ENCODE assay signal across 20 mouse cellular contexts in genomic region chr5:8408746-8409145, GRCm38 (mm10). TPM values are rescaled to one million over a fixed set of nuclear protein-coding genes. Genes with fewer than 3 reads are reported as not detected.
DNase-seq lines count a peak whose midpoint lies in the region; ATAC-seq and TF ChIP-seq lines count a peak whose summit lies in the region.
"Had no signal": no experiment of that assay in that cellular context is flagged by ENCODE, and none has a peak within 500 bp of the region (broad histone marks: within the 10 kb centered on the region; RNA-seq: fewer than 3 reads in every experiment).

No protein-coding gene starts in this region.

- in situ Hi-C loops in Patski (cut with MboI; ENCODE audit: low pct_unique_long_range_greater_than_20kb) = loop anchor here (10.0 kb wide), 2 partner anchors 244 to 436 kb away; no protein-coding TSS in a partner anchor

- H3K27me3 ChIP-seq in forebrain, embryonic 14.5 days (replicated peaks; ENCODE audit: control insufficient read depth, insufficient read depth, low read length) = no peaks in the 10 kb centered on the region
- H3K27me3 ChIP-seq in forebrain, embryonic 10.5 days (ENCODE audit: poor library complexity, severe bottlenecking) = no peaks in the 10 kb centered on the region
- no peaks in the 10 kb centered on the region for H3K27me3 ChIP-seq in liver, postnatal 0 days (ENCODE audit: insufficient read depth, low read length)
- H3K27me3 ChIP-seq in liver, embryonic 12.5 days (replicated peaks) = no peaks in the 10 kb centered on the region
- no peaks in the 10 kb centered on the region for H3K27me3 ChIP-seq in Patski
- H3K27me3 ChIP-seq in stomach, postnatal 0 days (ENCODE audit: control insufficient read depth, insufficient read depth, low read length) = no peaks in the 10 kb centered on the region
- no peaks in the 10 kb centered on the region for H3K27me3 ChIP-seq in kidney, embryonic 16.5 days (ENCODE audit: insufficient read depth, low read length)
- H3K27me3 ChIP-seq: heart, embryonic 15.5 days; hindbrain, embryonic 12.5 days; midbrain, embryonic 13.5 days; neural tube, embryonic 12.5 days had no signal

- no peaks in the 10 kb centered on the region for H3K4me1 ChIP-seq in forebrain, embryonic 14.5 days (ENCODE audit: control insufficient read depth, insufficient read depth, low read length)
- H3K4me1 ChIP-seq in forebrain, embryonic 10.5 days = no peaks in the 10 kb centered on the region
- no peaks in the 10 kb centered on the region for H3K4me1 ChIP-seq in liver, postnatal 0 days (ENCODE audit: insufficient read depth)
- H3K4me1 ChIP-seq in liver, embryonic 12.5 days = no peaks in the 10 kb centered on the region
- H3K4me1 ChIP-seq in stomach, postnatal 0 days (replicated peaks; ENCODE audit: control insufficient read depth, insufficient read depth) = no peaks in the 10 kb centered on the region
- no peaks in the 10 kb centered on the region for H3K4me1 ChIP-seq in kidney, embryonic 16.5 days (ENCODE audit: insufficient read depth, low read length)
- H3K4me1 ChIP-seq: embryonic facial prominence, embryonic 10.5 days; heart, embryonic 15.5 days; hindbrain, embryonic 12.5 days; midbrain, embryonic 13.5 days; neural tube, embryonic 12.5 days had no signal

- H3K36me3 ChIP-seq in forebrain, embryonic 14.5 days (ENCODE audit: control insufficient read depth, insufficient read depth, low read length) = peaks cover 41% of the 10 kb centered on the region
- peaks cover 97% of the 10 kb centered on the region for H3K36me3 ChIP-seq in forebrain, embryonic 10.5 days (replicated peaks)
- H3K36me3 ChIP-seq in liver, postnatal 0 days (replicated peaks; ENCODE audit: insufficient read depth, low read length) = peaks cover 51% of the 10 kb centered on the region
- H3K36me3 ChIP-seq in liver, embryonic 12.5 days = peaks cover 86% of the 10 kb centered on the region
- H3K36me3 ChIP-seq in stomach, postnatal 0 days (ENCODE audit: control insufficient read depth, insufficient read depth, low read length) = peaks cover 2% of the 10 kb centered on the region; the same call in 1 of the 2 replicates
- peaks cover 34% of the 10 kb centered on the region for H3K36me3 ChIP-seq in kidney, embryonic 16.5 days (ENCODE audit: insufficient read depth, low read length)

- H3K4me2 ChIP-seq in forebrain, embryonic 14.5 days (ENCODE audit: low read length) = no peak overlapping the region
- no peak overlapping the region for H3K4me2 ChIP-seq in liver, postnatal 0 days (ENCODE audit: low read depth, low read length)
- H3K4me2 ChIP-seq in liver, embryonic 12.5 days = no peak overlapping the region
- H3K4me2 ChIP-seq in stomach, postnatal 0 days (replicated peaks; ENCODE audit: low read depth) = no peak overlapping the region
- H3K4me2 ChIP-seq in kidney, embryonic 16.5 days (replicated peaks; ENCODE audit: low read depth, low read length) = no peak overlapping the region
- H3K4me2 ChIP-seq: heart, embryonic 15.5 days; hindbrain, embryonic 12.5 days; lung, embryonic 14.5 days; midbrain, embryonic 13.5 days; neural tube, embryonic 12.5 days had no signal

- CTCF ChIA-PET in Patski (lab: Charles Lee) = interaction anchor here (0.8 to 2.4 kb wide), 9 partner anchors 9 to 647 kb away, joined by 3 to 11 read pairs (median 5); partner anchors contain the start of gene Adam22

- ATAC-seq in forebrain, embryonic 14.5 days = no peak
- ATAC-seq in liver, postnatal 0 days = no peak
- no peak for ATAC-seq in liver, embryonic 12.5 days
- no peak for ATAC-seq in Patski
- ATAC-seq in stomach, postnatal 0 days (ENCODE audit: low FRiP score, low TSS enrichment) = no peak
- ATAC-seq in kidney, embryonic 16.5 days (ENCODE audit: low FRiP score, low TSS enrichment) = no peak
- ATAC-seq: forebrain, embryonic 16.5 days; intestine, embryonic 16.5 days; midbrain, embryonic 13.5 days had no signal

- POLR2A ChIA-PET in Patski (lab: Charles Lee) = no interaction called here

- TF ChIP-seq EP300 in liver, postnatal 0 days (IDR thresholded peaks at IDR 0.05; ENCODE audit: low read depth) = no peak
- no peak for TF ChIP-seq EP300 in stomach, postnatal 0 days (optimal IDR thresholded peaks at IDR 0.05)

- H3K9ac ChIP-seq in forebrain, embryonic 14.5 days (ENCODE audit: low read length) = no peak overlapping the region
- no peak overlapping the region for H3K9ac ChIP-seq in liver, postnatal 0 days (replicated peaks)
- H3K9ac ChIP-seq in liver, embryonic 12.5 days = no peak overlapping the region
- H3K9ac ChIP-seq in stomach, postnatal 0 days (ENCODE audit: low read length) = no peak overlapping the region
- no peak overlapping the region for H3K9ac ChIP-seq in kidney, embryonic 16.5 days (replicated peaks; ENCODE audit: low read length)
- H3K9ac ChIP-seq: heart, embryonic 15.5 days; hindbrain, embryonic 12.5 days; lung, embryonic 14.5 days; midbrain, embryonic 13.5 days; neural tube, embryonic 12.5 days had no signal

- TF ChIP-seq CTCF in liver, postnatal 0 days (IDR thresholded peaks at IDR 0.05; ENCODE audit: low read depth) = 0 out of 2 replicates have a peak, but pooled peaks have one; percentile 14
- peak; percentile 40 for TF ChIP-seq CTCF in Patski (IDR thresholded peaks at IDR 0.05)
- TF ChIP-seq CTCF in stomach, postnatal 0 days (IDR thresholded peaks at IDR 0.05; ENCODE audit: low read depth) = peak; percentile 21; the same call in 1 of the 2 replicates

- H3K4me3 ChIP-seq in forebrain, embryonic 14.5 days (ENCODE audit: low read depth, low read length) = no peak overlapping the region
- no peak overlapping the region for H3K4me3 ChIP-seq in forebrain, embryonic 10.5 days
- H3K4me3 ChIP-seq in liver, postnatal 0 days (ENCODE audit: low read depth, low read length) = no peak overlapping the region
- no peak overlapping the region for H3K4me3 ChIP-seq in liver, embryonic 12.5 days
- no peak overlapping the region for H3K4me3 ChIP-seq in stomach, postnatal 0 days (ENCODE audit: low read depth, low read length)
- no peak overlapping the region for H3K4me3 ChIP-seq in kidney, embryonic 16.5 days (ENCODE audit: low read length)
- H3K4me3 ChIP-seq: embryonic facial prominence, embryonic 10.5 days; heart, embryonic 15.5 days; hindbrain, embryonic 12.5 days; midbrain, embryonic 13.5 days; neural tube, embryonic 12.5 days had no signal

- H3K9me3 ChIP-seq in forebrain, embryonic 14.5 days (replicated peaks; ENCODE audit: control insufficient read depth, low read length) = no peaks in the 10 kb centered on the region
- H3K9me3 ChIP-seq in forebrain, embryonic 10.5 days = no peaks in the 10 kb centered on the region
- no peaks in the 10 kb centered on the region for H3K9me3 ChIP-seq in liver, postnatal 0 days (ENCODE audit: low read length)
- H3K9me3 ChIP-seq in liver, embryonic 12.5 days (replicated peaks) = no peaks in the 10 kb centered on the region
- no peaks in the 10 kb centered on the region for H3K9me3 ChIP-seq in stomach, postnatal 0 days (ENCODE audit: control insufficient read depth, low read length)
- H3K9me3 ChIP-seq in kidney, embryonic 16.5 days (ENCODE audit: low read length) = no peaks in the 10 kb centered on the region
- H3K9me3 ChIP-seq: embryonic facial prominence, embryonic 10.5 days; heart, embryonic 15.5 days; hindbrain, embryonic 12.5 days; midbrain, embryonic 13.5 days; neural tube, embryonic 12.5 days had no signal

- WGBS in forebrain, embryonic 14.5 days = 90% methylated on average over 4 of the region's 4 CpGs
- 95% methylated on average over 4 of the region's 4 CpGs for WGBS in forebrain, embryonic 10.5 days
- 84% methylated on average over 4 of the region's 4 CpGs for WGBS in liver, postnatal 0 days (ENCODE audit: insufficient replicate concordance)
- WGBS in liver, embryonic 12.5 days (ENCODE audit: insufficient replicate concordance) = 85% methylated on average over 4 of the region's 4 CpGs
- 86% methylated on average over 4 of the region's 4 CpGs for WGBS in stomach, postnatal 0 days
- 90% methylated on average over 4 of the region's 4 CpGs for WGBS in kidney, embryonic 16.5 days

- DNase-seq in forebrain, embryonic 14.5 days (ENCODE audit: low spot score) = peak; percentile 5
- no peak for DNase-seq in forebrain, embryonic 10.5 days (ENCODE audit: extremely low spot score, low spot score)
- no peak for DNase-seq in liver, postnatal 0 days
- DNase-seq in Patski (ENCODE audit: low read depth, low spot score) = no peak
- no peak for DNase-seq in stomach, postnatal 0 days (ENCODE audit: low spot score)
- DNase-seq in left cerebral cortex, adult 9 months (ENCODE audit: low spot score in 2 of 2) = no peak
- DNase-seq: adrenal gland, adult 8-10 months; cerebellum, adult 2 months; heart, adult 11 months; kidney, postnatal 10 days; lung, embryonic 14.5 days had no signal

- H3K27ac ChIP-seq in forebrain, embryonic 14.5 days (ENCODE audit: low read depth, low read length) = no peak overlapping the region
- no peak overlapping the region for H3K27ac ChIP-seq in forebrain, embryonic 10.5 days
- H3K27ac ChIP-seq in liver, postnatal 0 days (ENCODE audit: low read depth) = no peak overlapping the region
- no peak overlapping the region for H3K27ac ChIP-seq in liver, embryonic 12.5 days
- no peak overlapping the region for H3K27ac ChIP-seq in stomach, postnatal 0 days (replicated peaks)
- H3K27ac ChIP-seq in kidney, embryonic 16.5 days (ENCODE audit: low read length) = no peak overlapping the region
- H3K27ac ChIP-seq: embryonic facial prominence, embryonic 10.5 days; heart, embryonic 15.5 days; hindbrain, embryonic 12.5 days; midbrain, embryonic 13.5 days; neural tube, embryonic 12.5 days had no signal

RNA-seq across cellular contexts. Expression of gene Dbf4, which starts 13.8 kb away (rescaled TPM):
- polyA plus RNA-seq in forebrain, embryonic 14.5 days (2014; fragmentation: Nextera tagmentation; extraction: Ambion mirVana) = 27.2 and 31.6 TPM in 2 replicates
- polyA plus RNA-seq in forebrain, embryonic 10.5 days (2016; fragmentation: Nextera tagmentation; extraction: Ambion mirVana) = 72.7 and 74.8 TPM in 2 replicates
- polyA plus RNA-seq in liver, postnatal 0 days (2015; fragmentation: Nextera tagmentation; extraction: Ambion mirVana) = 14.0 TPM in 2 replicates
- polyA plus RNA-seq in liver, embryonic 12.5 days (2016; fragmentation: Nextera tagmentation; extraction: Ambion mirVana) = 41.9 and 46.2 TPM in 2 replicates
- polyA plus RNA-seq in Patski (2021) = 39.4 TPM
- 9.5 and 10.6 TPM in 2 replicates for polyA plus RNA-seq in stomach, postnatal 0 days (2015; fragmentation: Nextera tagmentation; extraction: Ambion mirVana)
- polyA plus RNA-seq in kidney, embryonic 16.5 days (2015; fragmentation: Nextera tagmentation; extraction: Ambion mirVana) = 38.2 and 39.7 TPM in 2 replicates

RNA-seq across cellular contexts. Expression of gene Slc25a40, which starts 13.9 kb away (rescaled TPM):
- polyA plus RNA-seq in forebrain, embryonic 14.5 days (2014; fragmentation: Nextera tagmentation; extraction: Ambion mirVana) = 6.8 and 7.8 TPM in 2 replicates
- polyA plus RNA-seq in forebrain, embryonic 10.5 days (2016; fragmentation: Nextera tagmentation; extraction: Ambion mirVana) = 9.3 and 9.4 TPM in 2 replicates
- polyA plus RNA-seq in liver, postnatal 0 days (2015; fragmentation: Nextera tagmentation; extraction: Ambion mirVana) = 2.9 and 3.1 TPM in 2 replicates
- polyA plus RNA-seq in liver, embryonic 12.5 days (2016; fragmentation: Nextera tagmentation; extraction: Ambion mirVana) = 5.3 TPM in 2 replicates
- polyA plus RNA-seq in Patski (2021) = 18.8 TPM
- polyA plus RNA-seq in stomach, postnatal 0 days (2015; fragmentation: Nextera tagmentation; extraction: Ambion mirVana) = 6.5 and 7.1 TPM in 2 replicates
- 12.6 and 13.4 TPM in 2 replicates for polyA plus RNA-seq in kidney, embryonic 16.5 days (2015; fragmentation: Nextera tagmentation; extraction: Ambion mirVana)

RNA-seq across cellular contexts. Expression of gene Adam22, which starts 40.8 kb away (rescaled TPM):
- 28.7 and 37.2 TPM in 2 replicates for polyA plus RNA-seq in forebrain, embryonic 14.5 days (2014; fragmentation: Nextera tagmentation; extraction: Ambion mirVana)
- 7.3 and 8.1 TPM in 2 replicates for polyA plus RNA-seq in forebrain, embryonic 10.5 days (2016; fragmentation: Nextera tagmentation; extraction: Ambion mirVana)
- 0.15 and 0.33 TPM in 2 replicates for polyA plus RNA-seq in liver, postnatal 0 days (2015; fragmentation: Nextera tagmentation; extraction: Ambion mirVana)
- 0.56 and 0.93 TPM in 2 replicates for polyA plus RNA-seq in liver, embryonic 12.5 days (2016; fragmentation: Nextera tagmentation; extraction: Ambion mirVana)
- 6.4 TPM for polyA plus RNA-seq in Patski (2021)
- polyA plus RNA-seq in stomach, postnatal 0 days (2015; fragmentation: Nextera tagmentation; extraction: Ambion mirVana) = 2.5 and 2.6 TPM in 2 replicates
- 9.0 and 10.5 TPM in 2 replicates for polyA plus RNA-seq in kidney, embryonic 16.5 days (2015; fragmentation: Nextera tagmentation; extraction: Ambion mirVana)
